Mouse (Mus musculus) neural tube, embryonic 14.5 days (tissue): ENCODE data around the gene Hhex. TPM values are rescaled to one million over a fixed set of nuclear protein-coding genes. Genes with fewer than 3 reads are reported as not detected.

Source experiments
- ATAC-seq: fragments of 200-750 bp; cut with Nextera tagmentation; 2 replicates; pipeline ENCODE4 v1.8.0; 2017; ENCODE audit warnings: low read depth, mild to moderate bottlenecking, moderate TSS enrichment, moderate library complexity
- H3K27ac ChIP-seq: fragments of 300-500 bp; sonication (generic); 2 replicates; pipeline ENCODE4 v1.5.1; 2014; ENCODE audit warnings: low read depth, mild to moderate bottlenecking, control low read depth, low read length, moderate library complexity, mixed read lengths
- H3K27me3 ChIP-seq: fragments of 300-500 bp; sonication (generic); 2 replicates; pipeline ENCODE4 v1.6.1; 2014; ENCODE audit warnings: low read length; ENCODE audit not compliant: control insufficient read depth, insufficient read depth
- H3K36me3 ChIP-seq: fragments of 300-500 bp; sonication (generic); 2 replicates; pipeline ENCODE4 v1.6.1; 2014; ENCODE audit warnings: low read length, mixed read lengths; ENCODE audit not compliant: control insufficient read depth, insufficient read depth
- H3K4me1 ChIP-seq: fragments of 300-500 bp; sonication (generic); 2 replicates; pipeline ENCODE4 v1.6.1; 2014; ENCODE audit warnings: low read length; ENCODE audit not compliant: control insufficient read depth, insufficient read depth
- H3K4me2 ChIP-seq: fragments of 300-500 bp; sonication (generic); 2 replicates; pipeline ENCODE4 v1.6.1; 2014; ENCODE audit warnings: mild to moderate bottlenecking, low read depth, low read length, control low read depth
- H3K4me3 ChIP-seq: fragments of 300-500 bp; sonication (generic); 2 replicates; pipeline ENCODE4 v1.5.1; 2014; ENCODE audit warnings: low read depth, low read length, control low read depth, mixed read lengths
- H3K9ac ChIP-seq: fragments of 300-500 bp; sonication (generic); replicated peaks from 2 replicates; pipeline ENCODE4 v1.6.1; 2014; ENCODE audit warnings: low read depth, mild to moderate bottlenecking, control low read depth, low read length, mixed read lengths
- H3K9me3 ChIP-seq: fragments of 300-500 bp; sonication (generic); 2 replicates; pipeline ENCODE4 v1.6.1; 2016; ENCODE audit warnings: low read length; ENCODE audit not compliant: control insufficient read depth
- WGBS: fragments of 180-500 bp; shearing (Covaris S2); extraction: QIAGEN DNeasy Blood & Tissue Kit; methylation state at CpG from one replicate; pipeline ENCODE4 v1.1.7; 2014; 5-methylcytosine and 5-hydroxymethylcytosine counted together
- polyA plus RNA-seq: library from polyadenylated mRNA; unstranded; fragments of >200 nt; fragmentation: Nextera tagmentation; extraction: Ambion mirVana; gene quantifications from 2 replicates; pipeline ENCODE4 v1.2.1, GENCODE M21; 2014

Gene Hhex
- polyA plus RNA-seq: 1.8 and 4.3 TPM in 2 replicates

- Histone ChIP-seq H3K4me1 (peaks cover 6% of the 10 kb centered on the region; the same call in 1 of the 2 replicates), H3K36me3 (no peaks in the 10 kb centered on the region), H3K4me2 (peak within 1 kb of the TSS; percentile 42), H3K9me3 (no peaks in the 10 kb centered on the region), H3K27ac (no peak within 1 kb of the TSS), H3K9ac (no peak within 1 kb of the TSS; the same call in 1 of the 2 replicates), H3K27me3 (peaks cover 55% of the 10 kb centered on the region), H3K4me3 (peak within 1 kb of the TSS; percentile 33)
- WGBS: under 1% methylated on average over 53 of the region's 79 CpGs
- peak; percentile 55; the same call in 1 of the 2 replicates for ATAC-seq
These were observed at the start of gene Hhex for GRCm38 (mm10) chr19:37434263-37434951. Gene Hhex, plus strand, starts transcription at chr19:37434810.

- ATAC-seq: no peak
- WGBS: 74% methylated on average over 3 of the region's 3 CpGs
- Histone ChIP-seq H3K4me3 (no peak overlapping the region), H3K36me3 (no peaks in the 10 kb centered on the region), H3K9me3 (no peaks in the 10 kb centered on the region), H3K4me1 (no peaks in the 10 kb centered on the region), H3K9ac (no peak overlapping the region), H3K27ac (no peak overlapping the region), H3K27me3 (no peaks in the 10 kb centered on the region), H3K4me2 (no peak overlapping the region)
These were observed 48.5 kb upstream of the Hhex start for GRCm38 (mm10) chr19:37386126-37386525.

GRCm38 (mm10) chr19:37391869-37392268 is 42.7 kb upstream of the Hhex start:
- H3K36me3 ChIP-seq: no peaks in the 10 kb centered on the region
- WGBS: 98% methylated on average over 3 of the region's 3 CpGs
- no peak overlapping the region for H3K9ac ChIP-seq
- ATAC-seq: no peak
- H3K4me3 ChIP-seq: no peak overlapping the region
- H3K9me3 ChIP-seq: no peaks in the 10 kb centered on the region
- H3K27ac ChIP-seq: no peak overlapping the region
- H3K4me2 ChIP-seq: no peak overlapping the region
- no peaks in the 10 kb centered on the region for H3K27me3 ChIP-seq
- no peaks in the 10 kb centered on the region for H3K4me1 ChIP-seq

- H3K27me3 ChIP-seq: no peaks in the 10 kb centered on the region
These were observed 38.3 kb upstream of the Hhex start for GRCm38 (mm10) chr19:37396279-37396678.

GRCm38 (mm10) chr19:37400936-37401335 is 33.7 kb upstream of the Hhex start:
- ATAC-seq: no peak
- Histone ChIP-seq H3K27ac (no peak overlapping the region), H3K9me3 (no peaks in the 10 kb centered on the region), H3K4me2 (no peak overlapping the region), H3K36me3 (no peaks in the 10 kb centered on the region), H3K4me1 (no peaks in the 10 kb centered on the region), H3K4me3 (no peak overlapping the region), H3K27me3 (no peaks in the 10 kb centered on the region), H3K9ac (no peak overlapping the region)
- WGBS: 68% methylated on average over 6 of the region's 6 CpGs

More at GRCm38 (mm10) chr19:37396279-37396678, 38.3 kb upstream of the Hhex start:
- no peaks in the 10 kb centered on the region for H3K9me3 ChIP-seq
- no peak overlapping the region for H3K4me3 ChIP-seq
- no peaks in the 10 kb centered on the region for H3K36me3 ChIP-seq
- H3K27ac ChIP-seq: no peak overlapping the region
- H3K9ac ChIP-seq: no peak overlapping the region
- no peaks in the 10 kb centered on the region for H3K4me1 ChIP-seq
- ATAC-seq: no peak
- 96% methylated on average over 3 of the region's 3 CpGs for WGBS
- no peak overlapping the region for H3K4me2 ChIP-seq

- ATAC-seq: no peak
- 88% methylated on average over 4 of the region's 4 CpGs for WGBS
- H3K4me2 ChIP-seq: no peak overlapping the region
These were observed 16.3 kb upstream of the Hhex start for GRCm38 (mm10) chr19:37418294-37418693.

GRCm38 (mm10) chr19:37419613-37420012 is 15.0 kb upstream of the Hhex start:
- H3K27ac ChIP-seq: no peak overlapping the region
- no peaks in the 10 kb centered on the region for H3K36me3 ChIP-seq
- ATAC-seq: no peak
- H3K9ac ChIP-seq: no peak overlapping the region
- WGBS: 47% methylated on average over 3 of the region's 3 CpGs
- no peak overlapping the region for H3K4me3 ChIP-seq
- no peaks in the 10 kb centered on the region for H3K4me1 ChIP-seq
- no peaks in the 10 kb centered on the region for H3K9me3 ChIP-seq
- no peak overlapping the region for H3K4me2 ChIP-seq
- H3K27me3 ChIP-seq: no peaks in the 10 kb centered on the region

More at GRCm38 (mm10) chr19:37418294-37418693, 16.3 kb upstream of the Hhex start:
- no peaks in the 10 kb centered on the region for H3K27me3 ChIP-seq
- H3K27ac ChIP-seq: no peak overlapping the region
- H3K36me3 ChIP-seq: no peaks in the 10 kb centered on the region
- H3K9ac ChIP-seq: no peak overlapping the region
- H3K9me3 ChIP-seq: no peaks in the 10 kb centered on the region
- no peak overlapping the region for H3K4me3 ChIP-seq
- H3K4me1 ChIP-seq: no peaks in the 10 kb centered on the region

GRCm38 (mm10) chr19:37428589-37428988 is 6.0 kb upstream of the Hhex start:
- no peak overlapping the region for H3K4me3 ChIP-seq
- H3K4me2 ChIP-seq: no peak overlapping the region
- ATAC-seq: no peak
- 80% methylated on average over 5 of the region's 5 CpGs for WGBS
- peaks cover 16% of the 10 kb centered on the region for H3K27me3 ChIP-seq
- H3K9ac ChIP-seq: no peak overlapping the region
- H3K9me3 ChIP-seq: no peaks in the 10 kb centered on the region
- no peak overlapping the region for H3K27ac ChIP-seq
- H3K4me1 ChIP-seq: no peaks in the 10 kb centered on the region
- H3K36me3 ChIP-seq: no peaks in the 10 kb centered on the region

GRCm38 (mm10) chr19:37431139-37431756 is 3.4 kb upstream of the Hhex start:
- no peak overlapping the region for H3K9ac ChIP-seq
- no peak overlapping the region for H3K4me3 ChIP-seq
- H3K27ac ChIP-seq: no peak overlapping the region
- H3K4me2 ChIP-seq: no peak overlapping the region
- WGBS: 92% methylated on average over 11 of the region's 11 CpGs
- no peak for ATAC-seq
- peaks cover 38% of the 10 kb centered on the region for H3K27me3 ChIP-seq
- H3K9me3 ChIP-seq: no peaks in the 10 kb centered on the region
- peaks cover 6% of the 10 kb centered on the region; the same call in 1 of the 2 replicates for H3K4me1 ChIP-seq
- no peaks in the 10 kb centered on the region for H3K36me3 ChIP-seq
